Mouse (Mus musculus) ES-E14 (cell line): ENCODE results near the gene Nppc.

ENCODE experiments used
- HCFC1 ChIP-seq: IDR thresholded peaks from 2 replicates; pipeline ENCODE4 v1.6.1; 2012; ENCODE audit warnings: low read length, inconsistent platforms, borderline replicate concordance; ENCODE audit not compliant: insufficient read depth
- MAFK ChIP-seq: IDR thresholded peaks from 2 replicates; pipeline ENCODE4 v1.6.1; 2014; ENCODE audit warnings: mild to moderate bottlenecking, low read depth, low read length, inconsistent platforms; ENCODE audit not compliant: insufficient read depth
- ZC3H11A ChIP-seq: IDR thresholded peaks from 2 replicates; pipeline ENCODE4 v1.6.1; 2012; ENCODE audit warnings: low read depth, mild to moderate bottlenecking, inconsistent platforms, low read length, borderline replicate concordance
- ZNF384 ChIP-seq: IDR thresholded peaks from 2 replicates; pipeline ENCODE4 v1.6.1; 2012; ENCODE audit warnings: low read depth, low read length, inconsistent platforms

DNA sequence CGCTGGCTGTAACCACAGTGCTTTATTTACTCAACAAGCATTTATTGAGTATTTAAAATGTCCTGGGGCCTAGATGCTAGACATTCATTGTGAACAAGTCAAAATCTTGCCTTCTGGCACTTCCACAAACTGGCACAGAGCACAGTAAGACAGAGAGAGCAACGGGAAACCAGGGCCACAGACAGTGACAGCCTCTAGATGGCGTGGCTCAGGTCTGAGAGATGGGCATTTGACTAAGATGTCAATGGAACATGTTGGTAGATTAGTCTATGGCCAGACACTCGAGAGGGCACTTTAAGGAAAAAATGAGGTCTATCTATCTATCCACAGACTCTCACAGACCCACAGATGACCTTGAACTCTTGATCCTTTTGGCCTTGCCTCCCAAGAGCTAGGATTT is 17.7 kb downstream of the Nppc start:
- TF ChIP-seq MAFK (no peak), ZC3H11A (no peak), HCFC1 (no peak), ZNF384 (no peak)
